Mouse (Mus musculus) liver, embryonic 12.5 days (tissue): ENCODE measurements around the gene Trim8. TPM values are rescaled to one million over a fixed set of nuclear protein-coding genes. Genes with fewer than 3 reads are reported as not detected.

ENCODE experiments used
- ATAC-seq: fragments of 200-750 bp; cut with Nextera tagmentation; 2 replicates; pipeline ENCODE4 v1.8.0; 2017; ENCODE audit warnings: moderate number of reproducible peaks, mild to moderate bottlenecking, moderate library complexity
- H3K27ac ChIP-seq: fragments of 300-500 bp; sonication (generic); 2 replicates; pipeline ENCODE4 v1.5.1; 2016; ENCODE audit warnings: mild to moderate bottlenecking
- H3K27me3 ChIP-seq: fragments of 300-500 bp; sonication (generic); replicated peaks from 2 replicates; pipeline ENCODE4 v1.6.1; 2016; ENCODE audit warnings: mild to moderate bottlenecking, moderate library complexity
- H3K36me3 ChIP-seq: fragments of 300-500 bp; sonication (generic); 2 replicates; pipeline ENCODE4 v1.6.1; 2016; ENCODE audit warnings: mild to moderate bottlenecking, moderate library complexity
- H3K4me1 ChIP-seq: fragments of 300-500 bp; sonication (generic); 2 replicates; pipeline ENCODE4 v1.6.1; 2016
- H3K4me2 ChIP-seq: fragments of 300-500 bp; sonication (generic); 2 replicates; pipeline ENCODE4 v1.6.1; 2016; ENCODE audit warnings: mild to moderate bottlenecking, moderate library complexity
- H3K4me3 ChIP-seq: fragments of 300-500 bp; sonication (generic); 2 replicates; pipeline ENCODE4 v1.5.1; 2016; ENCODE audit warnings: mild to moderate bottlenecking, moderate library complexity
- H3K9ac ChIP-seq: fragments of 300-500 bp; sonication (generic); 2 replicates; pipeline ENCODE4 v1.6.1; 2016; ENCODE audit warnings: mild to moderate bottlenecking, moderate library complexity
- H3K9me3 ChIP-seq: fragments of 300-500 bp; sonication (generic); replicated peaks from 2 replicates; pipeline ENCODE4 v1.6.1; 2016; ENCODE audit warnings: mild to moderate bottlenecking, moderate library complexity
- WGBS: fragments of 180-500 bp; shearing (Covaris S2); methylation state at CpG from one replicate; pipeline ENCODE4 v1.1.7; 2016; ENCODE audit not compliant: insufficient replicate concordance; 5-methylcytosine and 5-hydroxymethylcytosine counted together
- polyA plus RNA-seq: library from polyadenylated mRNA; unstranded; fragments of >200 nt; fragmentation: Nextera tagmentation; extraction: Ambion mirVana; gene quantifications from 2 replicates; pipeline ENCODE4 v1.2.1, GENCODE M21; 2016

The Trim8 gene
- polyA plus RNA-seq, 1 experiment from 2014 or later: 19.0 TPM

- Histone ChIP-seq H3K4me1 (peaks cover 99% of the 10 kb centered on the region), H3K27ac (no peak overlapping the region), H3K36me3 (peaks cover 39% of the 10 kb centered on the region), H3K27me3 (no peaks in the 10 kb centered on the region), H3K4me2 (no peak overlapping the region), H3K4me3 (no peak overlapping the region), H3K9ac (no peak overlapping the region), H3K9me3 (no peaks in the 10 kb centered on the region)
- WGBS: 25% methylated on average over 4 of the region's 4 CpGs
- no peak for ATAC-seq
Observed at GRCm38 (mm10) chr19:46481756-46482155, 19.7 kb upstream of the Trim8 start.

DNA sequence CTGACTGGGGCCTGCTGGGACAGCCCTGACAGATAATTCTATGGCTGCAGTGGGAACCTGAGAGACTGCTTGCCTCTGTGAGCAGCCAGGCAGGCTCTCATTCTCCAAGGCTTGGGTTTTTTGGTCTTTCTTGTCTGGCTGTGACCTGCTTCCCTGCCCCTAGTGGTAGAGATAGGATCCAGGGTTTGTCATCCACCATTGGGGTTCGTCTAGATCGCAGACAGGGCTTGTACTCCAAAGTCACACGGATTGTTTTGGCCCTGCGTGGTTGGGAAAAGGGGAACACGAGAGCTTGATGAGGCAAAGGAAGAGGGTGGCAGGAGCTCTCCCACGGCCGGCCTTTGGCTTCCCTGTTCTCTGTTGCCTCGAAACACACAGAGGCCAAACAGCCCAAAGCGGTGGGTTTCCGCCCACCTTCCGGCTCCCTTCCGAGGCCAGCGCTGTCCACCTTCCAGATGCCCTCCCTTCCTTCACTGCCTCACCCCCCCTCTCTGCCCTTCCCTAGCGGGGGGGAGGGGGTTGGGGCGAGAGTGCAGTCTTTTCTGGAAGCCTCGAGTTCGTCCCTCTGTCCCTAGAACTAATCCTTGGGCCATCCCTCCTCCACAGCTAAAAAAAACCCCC lies 18.5 kb upstream of the Trim8 start:
- H3K27ac ChIP-seq: peak overlapping the region; percentile 11; the same call in 1 of the 2 replicates
- H3K27me3 ChIP-seq: no peaks in the 10 kb centered on the region
- H3K4me2 ChIP-seq: peak overlapping the region; percentile 27
- no peaks in the 10 kb centered on the region for H3K9me3 ChIP-seq
- H3K9ac ChIP-seq: no peak overlapping the region
- ATAC-seq: no peak
- WGBS: 19% methylated on average over 17 of the region's 17 CpGs
- H3K4me3 ChIP-seq: no peak overlapping the region
- peaks cover 29% of the 10 kb centered on the region for H3K36me3 ChIP-seq
- H3K4me1 ChIP-seq: peaks cover 97% of the 10 kb centered on the region

GRCm38 (mm10) chr19:46483701-46484328 lies 17.7 kb upstream of the Trim8 start:
- 72% methylated on average over 15 of the region's 15 CpGs for WGBS
- H3K9me3 ChIP-seq: no peaks in the 10 kb centered on the region
- no peak overlapping the region for H3K9ac ChIP-seq
- H3K4me2 ChIP-seq: no peak overlapping the region
- peaks cover 89% of the 10 kb centered on the region for H3K4me1 ChIP-seq
- no peak overlapping the region for H3K4me3 ChIP-seq
- H3K27ac ChIP-seq: no peak overlapping the region
- ATAC-seq: no peak
- no peaks in the 10 kb centered on the region for H3K27me3 ChIP-seq
- peaks cover 24% of the 10 kb centered on the region for H3K36me3 ChIP-seq

- ATAC-seq: no peak
- Histone ChIP-seq H3K9me3 (no peaks in the 10 kb centered on the region), H3K27me3 (no peaks in the 10 kb centered on the region), H3K36me3 (peaks cover 24% of the 10 kb centered on the region), H3K4me3 (no peak overlapping the region), H3K4me2 (no peak overlapping the region), H3K9ac (no peak overlapping the region), H3K4me1 (peaks cover 82% of the 10 kb centered on the region), H3K27ac (0 out of 2 replicates have a peak overlapping the region, but pooled peaks have one; percentile 26)
- WGBS: 74% methylated on average over 5 of the region's 5 CpGs
Observed at GRCm38 (mm10) chr19:46484518-46484917, 17.0 kb upstream of the Trim8 start.

DNA sequence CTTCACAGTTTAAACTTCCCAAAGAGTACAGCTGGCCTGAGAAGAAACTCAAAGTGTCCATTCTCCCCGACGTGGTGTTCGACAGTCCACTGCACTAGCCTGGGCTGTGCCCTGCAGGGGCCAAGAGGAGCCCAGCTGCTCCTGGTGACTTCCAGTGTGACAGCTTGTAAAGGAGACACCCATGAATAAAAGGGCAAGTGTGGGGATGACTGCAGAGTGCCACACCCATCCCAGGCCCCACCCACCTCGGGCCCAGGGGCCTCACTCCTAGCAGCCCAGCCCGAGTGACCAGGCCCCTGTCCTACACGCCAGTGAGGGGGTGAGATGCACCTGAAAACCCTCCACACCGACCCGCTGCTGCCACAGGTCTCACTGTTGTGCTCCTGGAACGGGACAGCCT lies 15.7 kb upstream of the Trim8 start:
- no peak overlapping the region for H3K4me3 ChIP-seq
- peaks cover 16% of the 10 kb centered on the region; the same call in 1 of the 2 replicates for H3K36me3 ChIP-seq
- H3K4me1 ChIP-seq: peaks cover 73% of the 10 kb centered on the region
- WGBS: 43% methylated on average over 9 of the region's 9 CpGs
- H3K27me3 ChIP-seq: no peaks in the 10 kb centered on the region
- no peaks in the 10 kb centered on the region for H3K9me3 ChIP-seq
- H3K9ac ChIP-seq: no peak overlapping the region; the same call in 1 of the 2 replicates
- ATAC-seq: peak; percentile 63; the same call in 1 of the 2 replicates
- peak overlapping the region; percentile 41 for H3K27ac ChIP-seq
- peak overlapping the region; percentile 37 for H3K4me2 ChIP-seq

- H3K4me1 ChIP-seq: peaks cover 64% of the 10 kb centered on the region
- H3K4me2 ChIP-seq: no peak overlapping the region
- no peaks in the 10 kb centered on the region for H3K27me3 ChIP-seq
- no peak for ATAC-seq
- 0 out of 2 replicates have a peak overlapping the region, but pooled peaks have one; percentile 5 for H3K9ac ChIP-seq
- peak overlapping the region; percentile 41; the same call in 1 of the 2 replicates for H3K27ac ChIP-seq
- H3K36me3 ChIP-seq: peaks cover 16% of the 10 kb centered on the region; the same call in 1 of the 2 replicates
- no peak overlapping the region for H3K4me3 ChIP-seq
- H3K9me3 ChIP-seq: no peaks in the 10 kb centered on the region
- 23% methylated on average over 2 of the region's 2 CpGs for WGBS
Observed at GRCm38 (mm10) chr19:46486709-46487108, 14.8 kb upstream of the Trim8 start.

- Histone ChIP-seq H3K4me2 (no peak overlapping the region), H3K4me1 (peaks cover 37% of the 10 kb centered on the region), H3K9me3 (no peaks in the 10 kb centered on the region), H3K36me3 (peaks cover 11% of the 10 kb centered on the region; the same call in 1 of the 2 replicates), H3K27me3 (no peaks in the 10 kb centered on the region), H3K4me3 (no peak overlapping the region), H3K9ac (no peak overlapping the region), H3K27ac (no peak overlapping the region)
- 71% methylated on average over 1 of the region's 1 CpGs for WGBS
- no peak for ATAC-seq
Observed at GRCm38 (mm10) chr19:46489448-46489847, 12.1 kb upstream of the Trim8 start.

- H3K4me2 ChIP-seq: no peak overlapping the region
- 12% methylated on average over 2 of the region's 2 CpGs for WGBS
- H3K27ac ChIP-seq: 0 out of 2 replicates have a peak overlapping the region, but pooled peaks have one; percentile 7
- H3K36me3 ChIP-seq: peaks cover 8% of the 10 kb centered on the region; the same call in 1 of the 2 replicates
- no peak overlapping the region for H3K4me3 ChIP-seq
- peaks cover 25% of the 10 kb centered on the region for H3K4me1 ChIP-seq
- H3K9ac ChIP-seq: no peak overlapping the region; the same call in 1 of the 2 replicates
- no peak for ATAC-seq
- H3K27me3 ChIP-seq: no peaks in the 10 kb centered on the region
- H3K9me3 ChIP-seq: no peaks in the 10 kb centered on the region
Observed at GRCm38 (mm10) chr19:46490634-46491033, 10.9 kb upstream of the Trim8 start.

- Histone ChIP-seq H3K4me3 (no peak overlapping the region), H3K9ac (no peak overlapping the region), H3K27me3 (no peaks in the 10 kb centered on the region), H3K4me2 (no peak overlapping the region), H3K9me3 (no peaks in the 10 kb centered on the region), H3K4me1 (peaks cover 10% of the 10 kb centered on the region), H3K27ac (no peak overlapping the region), H3K36me3 (no peaks in the 10 kb centered on the region)
- 45% methylated on average over 8 of the region's 8 CpGs for WGBS
- ATAC-seq: no peak
Observed at GRCm38 (mm10) chr19:46495136-46495535, 6.4 kb upstream of the Trim8 start.

DNA sequence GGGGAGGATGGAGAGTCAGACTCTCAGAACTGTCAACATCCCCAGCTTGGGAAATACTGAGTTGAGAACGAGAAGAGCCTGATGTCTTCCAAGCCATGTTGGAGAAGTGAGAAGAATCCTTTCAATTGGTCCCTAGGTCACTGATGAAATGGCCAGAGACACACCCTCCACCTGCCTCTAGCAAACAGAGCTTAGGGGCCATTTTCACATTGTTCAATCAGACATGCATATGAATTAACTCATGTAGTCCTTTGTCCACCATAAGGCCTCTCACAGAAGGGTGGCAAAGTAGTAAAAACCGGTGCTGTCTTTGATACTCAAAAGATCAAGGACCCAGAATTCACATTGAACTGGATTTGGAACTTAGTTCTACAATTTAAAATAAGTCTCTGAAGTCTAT lies 4.3 kb upstream of the Trim8 start:
- Histone ChIP-seq H3K9ac (no peak overlapping the region), H3K27me3 (no peaks in the 10 kb centered on the region), H3K4me2 (no peak overlapping the region), H3K27ac (no peak overlapping the region), H3K4me3 (no peak overlapping the region), H3K36me3 (no peaks in the 10 kb centered on the region), H3K4me1 (peaks cover 9% of the 10 kb centered on the region), H3K9me3 (no peaks in the 10 kb centered on the region)
- ATAC-seq: no peak
- 65% methylated on average over 2 of the region's 2 CpGs for WGBS

DNA sequence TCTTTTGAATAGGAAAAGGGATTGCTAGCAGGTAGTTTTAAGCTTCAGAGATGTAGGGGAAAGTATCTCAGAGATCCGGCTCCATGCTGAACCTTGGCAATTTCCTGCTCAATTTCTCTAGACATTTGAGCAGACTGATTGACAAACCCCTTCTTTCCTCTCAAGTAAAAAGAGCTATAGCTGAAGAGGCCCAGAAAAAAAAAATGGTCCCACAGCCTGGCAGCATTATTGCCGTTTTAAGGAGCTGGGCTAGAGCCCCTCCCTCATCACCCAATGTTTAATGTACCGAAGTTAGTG lies 2.0 kb upstream of the Trim8 start:
- no peak overlapping the region for H3K9ac ChIP-seq
- peak overlapping the region; percentile 99 for H3K4me2 ChIP-seq
- H3K27ac ChIP-seq: peak overlapping the region; percentile 99
- no peak for ATAC-seq
- H3K9me3 ChIP-seq: no peaks in the 10 kb centered on the region
- no peaks in the 10 kb centered on the region for H3K27me3 ChIP-seq
- peaks cover 32% of the 10 kb centered on the region for H3K4me1 ChIP-seq
- WGBS: 3% methylated on average over 3 of the region's 3 CpGs
- H3K36me3 ChIP-seq: no peaks in the 10 kb centered on the region
- peak overlapping the region; percentile 87 for H3K4me3 ChIP-seq

DNA sequence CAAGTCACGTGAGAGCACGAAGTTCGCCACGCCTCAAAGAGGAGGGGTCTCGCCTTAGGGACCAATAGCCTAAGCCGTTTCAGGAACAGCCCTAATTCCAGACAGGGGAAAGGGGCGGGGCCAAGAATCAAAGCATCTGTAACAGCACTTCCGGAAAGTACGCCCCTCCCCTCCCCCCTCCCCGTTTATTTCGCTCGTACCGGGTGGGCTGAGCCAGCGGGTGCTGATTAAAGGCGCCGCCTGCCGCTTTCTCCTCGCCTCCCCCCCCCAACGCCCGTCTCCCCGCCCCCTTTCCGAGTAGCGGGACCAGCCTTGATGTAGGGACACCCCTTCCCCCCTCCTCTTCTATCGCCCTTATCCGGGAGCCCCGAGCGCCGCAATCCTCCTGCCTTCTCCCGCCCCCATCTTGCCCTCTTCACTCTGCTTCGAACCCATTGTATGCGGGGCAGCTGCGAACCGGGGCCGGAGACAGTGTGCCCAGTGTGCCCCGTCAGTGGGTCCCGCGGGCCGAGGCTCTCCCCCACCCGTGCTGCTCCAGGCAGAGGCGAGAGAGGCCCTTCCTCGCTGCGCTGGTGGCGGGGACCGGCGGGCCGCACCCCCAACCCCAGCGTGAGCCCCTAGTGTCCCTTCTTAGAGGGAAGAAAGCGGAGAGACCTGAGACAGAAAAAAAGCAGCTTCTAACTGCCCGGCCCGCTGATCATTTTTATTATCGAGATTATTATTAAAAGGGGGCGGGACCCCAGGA lies 1.5 kb upstream of the Trim8 start:
- Histone ChIP-seq H3K36me3 (no peaks in the 10 kb centered on the region), H3K4me1 (peaks cover 37% of the 10 kb centered on the region), H3K9me3 (no peaks in the 10 kb centered on the region), H3K9ac (peak overlapping the region; percentile 96), H3K27me3 (no peaks in the 10 kb centered on the region), H3K4me3 (peak overlapping the region; percentile 87), H3K27ac (peak overlapping the region; percentile 99), H3K4me2 (peak overlapping the region; percentile 99)
- WGBS: under 1% methylated on average over 49 of the region's 52 CpGs
- ATAC-seq: peak; percentile 66
